Comparison of ENCODE assay signal across 22 mouse cellular contexts in genomic region chr3:152171236-152171635, GRCm38 (mm10). TPM values are rescaled to one million over a fixed set of nuclear protein-coding genes. Genes with fewer than 3 reads are reported as not detected.
DNase-seq lines count a peak whose midpoint lies in the region; ATAC-seq and TF ChIP-seq lines count a peak whose summit lies in the region.
"Had no signal": no experiment of that assay in that cellular context is flagged by ENCODE, and none has a peak within 500 bp of the region (broad histone marks: within the 10 kb centered on the region; RNA-seq: fewer than 3 reads in every experiment).

No protein-coding gene starts in this region.

- H3K36me3 ChIP-seq in heart, embryonic 11.5 days (ENCODE audit: control insufficient read depth, insufficient read depth, low read length) = no peaks in the 10 kb centered on the region
- H3K36me3 ChIP-seq in lung, postnatal 0 days (ENCODE audit: insufficient read depth, low read length) = no peaks in the 10 kb centered on the region
- no peaks in the 10 kb centered on the region for H3K36me3 ChIP-seq in small intestine, adult 2 months (ENCODE audit: control insufficient read depth, insufficient read depth, low read length)
- H3K36me3 ChIP-seq: embryonic facial prominence, embryonic 13.5 days; hindbrain, embryonic 15.5 days; limb, embryonic 13.5 days had no signal

- TF ChIP-seq POLR2A in embryonic fibroblast, embryonic 13.5 days (IDR thresholded peaks at IDR 0.05; ENCODE audit: low read depth, low read length) = no peak
- TF ChIP-seq POLR2A in small intestine, adult 2 months (IDR thresholded peaks at IDR 0.05; ENCODE audit: low read depth, low read length) = no peak

- no peak overlapping the region for H3K4me2 ChIP-seq in heart, embryonic 11.5 days
- no peak overlapping the region for H3K4me2 ChIP-seq in lung, postnatal 0 days (replicated peaks; ENCODE audit: low read depth, low read length)
- H3K4me2 ChIP-seq: embryonic facial prominence, embryonic 13.5 days; hindbrain, embryonic 15.5 days; limb, embryonic 13.5 days had no signal

- peak; percentile 68; the same call in 1 of the 2 replicates for TF ChIP-seq EP300 in lung, postnatal 0 days (IDR thresholded peaks at IDR 0.05)

- WGBS in heart, embryonic 11.5 days (ENCODE audit: insufficient replicate concordance) = 23% methylated on average over 2 of the region's 2 CpGs
- WGBS in lung, postnatal 0 days = 50% methylated on average over 2 of the region's 2 CpGs
- 45% methylated on average over 2 of the region's 2 CpGs for WGBS in small intestine, adult 2 months

- no peaks in the 10 kb centered on the region for H3K9me3 ChIP-seq in heart, embryonic 11.5 days (replicated peaks; ENCODE audit: control insufficient read depth, low read length)
- no peaks in the 10 kb centered on the region for H3K9me3 ChIP-seq in lung, postnatal 0 days (ENCODE audit: low read length)
- H3K9me3 ChIP-seq: embryonic facial prominence, embryonic 13.5 days; hindbrain, embryonic 15.5 days; limb, embryonic 13.5 days had no signal

- peak; percentile 58 for DNase-seq in heart, adult 11 months
- DNase-seq in lung, postnatal 0 days (ENCODE audit: low spot score) = peak; percentile 41
- no peak for DNase-seq in lung, postnatal 25 days (ENCODE audit: low spot score)
- no peak for DNase-seq in MN1 (ENCODE audit: low spot score)
- DNase-seq: adrenal gland, postnatal 14 days; cerebellum, postnatal 10 days; gastrocnemius, postnatal 25 days; heart, postnatal 14 days; kidney, adult 18-20 months; lung, adult 18-20 months; retina, postnatal 1 day; thymus, postnatal 36 days had no signal

- H3K4me3 ChIP-seq in heart, embryonic 11.5 days (ENCODE audit: low read depth, low read length) = no peak overlapping the region
- no peak overlapping the region for H3K4me3 ChIP-seq in lung, postnatal 0 days (ENCODE audit: low read depth, low read length)
- no peak overlapping the region for H3K4me3 ChIP-seq in embryonic fibroblast, embryonic 13.5 days (ENCODE audit: insufficient read depth, low read length)
- H3K4me3 ChIP-seq in small intestine, adult 2 months (ENCODE audit: low read depth, low read length) = no peak overlapping the region
- H3K4me3 ChIP-seq: embryonic facial prominence, embryonic 13.5 days; hindbrain, embryonic 15.5 days; limb, embryonic 13.5 days had no signal

- no peak overlapping the region for H3K9ac ChIP-seq in heart, embryonic 11.5 days (ENCODE audit: low read depth, low read length)
- H3K9ac ChIP-seq in lung, postnatal 0 days (replicated peaks; ENCODE audit: low read depth) = no peak overlapping the region
- H3K9ac ChIP-seq: embryonic facial prominence, embryonic 13.5 days; hindbrain, embryonic 15.5 days; limb, embryonic 13.5 days had no signal

- peaks cover 11% of the 10 kb centered on the region for H3K4me1 ChIP-seq in heart, embryonic 11.5 days (ENCODE audit: control insufficient read depth, insufficient read depth, low read length)
- H3K4me1 ChIP-seq in lung, postnatal 0 days (ENCODE audit: insufficient read depth, low read depth, low read length) = no peaks in the 10 kb centered on the region; the same call in 1 of the 2 replicates
- peaks cover 10% of the 10 kb centered on the region; the same call in 1 of the 2 replicates for H3K4me1 ChIP-seq in embryonic fibroblast, embryonic 13.5 days (ENCODE audit: control insufficient read depth, insufficient read depth, low read length)
- peaks cover 10% of the 10 kb centered on the region for H3K4me1 ChIP-seq in small intestine, adult 2 months (ENCODE audit: control insufficient read depth, insufficient read depth, insufficient read length, low read length)

- TF ChIP-seq CTCF in lung, postnatal 0 days (IDR thresholded peaks at IDR 0.05) = no peak
- TF ChIP-seq CTCF in embryonic fibroblast, embryonic 13.5 days (IDR thresholded peaks at IDR 0.05; ENCODE audit: borderline replicate concordance, insufficient read depth, low read length) = no peak
- TF ChIP-seq CTCF in small intestine, adult 2 months (IDR thresholded peaks at IDR 0.05; ENCODE audit: extremely low read depth, insufficient read length, insufficient replicate concordance, low read depth, low read length) = no peak

- H3K27ac ChIP-seq in heart, embryonic 11.5 days (ENCODE audit: low read depth, low read length) = no peak overlapping the region
- 0 out of 2 replicates have a peak overlapping the region, but pooled peaks have one; percentile 38 for H3K27ac ChIP-seq in lung, postnatal 0 days (ENCODE audit: low read length)
- H3K27ac ChIP-seq in embryonic fibroblast, embryonic 13.5 days (ENCODE audit: insufficient read depth, low read length) = peak overlapping the region; percentile 32; the same call in 1 of the 2 replicates
- H3K27ac ChIP-seq in small intestine, adult 2 months (ENCODE audit: insufficient read depth, low read depth, low read length) = peak overlapping the region; percentile 83
- H3K27ac ChIP-seq: embryonic facial prominence, embryonic 13.5 days; hindbrain, embryonic 15.5 days; limb, embryonic 13.5 days had no signal

- ATAC-seq in heart, embryonic 11.5 days (replicated peaks; ENCODE audit: insufficient number of reproducible peaks, low FRiP score, low TSS enrichment) = no peak
- ATAC-seq in lung, postnatal 0 days = 0 out of 2 replicates have a peak, but pooled peaks have one; percentile 8
- ATAC-seq in megakaryocyte progenitor cell, adult 5-6 weeks (replicated peaks; ENCODE audit: poor library complexity) = no peak
- ATAC-seq: forebrain, embryonic 16.5 days had no signal

- no peaks in the 10 kb centered on the region for H3K27me3 ChIP-seq in heart, embryonic 11.5 days (ENCODE audit: control insufficient read depth, insufficient read depth, low read length)
- H3K27me3 ChIP-seq in lung, postnatal 0 days (replicated peaks; ENCODE audit: insufficient read depth, low read length) = no peaks in the 10 kb centered on the region
- no peaks in the 10 kb centered on the region for H3K27me3 ChIP-seq in small intestine, adult 2 months (ENCODE audit: control insufficient read depth, insufficient read depth, low read length)
- H3K27me3 ChIP-seq: CH12.LX; hindbrain, embryonic 15.5 days had no signal

RNA-seq across cellular contexts. Expression of gene Gipc2, which starts 5.2 kb away (rescaled TPM):
- 3.8 and 4.4 TPM in 2 replicates for polyA plus RNA-seq in heart, embryonic 11.5 days (2014; fragmentation: Nextera tagmentation; extraction: Ambion mirVana)
- 86.3 and 107 TPM in 2 replicates for polyA plus RNA-seq in lung, postnatal 0 days (2015; fragmentation: Nextera tagmentation; extraction: Ambion mirVana)
- polyA plus RNA-seq in embryonic fibroblast, embryonic 13.5 days (2011; ENCODE audit: insufficient read length, low read depth, missing spikeins) = 1.9 and 3.9 TPM in 2 replicates
- 52.0 and 121 TPM in 2 replicates for polyA plus RNA-seq in small intestine, adult 2 months (2012; rRNA removed)
- 0.22 TPM in 1 of 2 replicates, not detected in the other for total RNA-seq in megakaryocyte progenitor cell, adult 5-6 weeks (2015)
- not detected in 2 replicates for total RNA-seq in megakaryocyte progenitor cell, adult 5-6 weeks (2017)
- total RNA-seq: megakaryocyte-erythroid progenitor cell, adult 5-6 weeks had no signal

RNA-seq across cellular contexts. Expression of gene Dnajb4, which starts 38.9 kb away (rescaled TPM):
- polyA plus RNA-seq in heart, embryonic 11.5 days (2014; fragmentation: Nextera tagmentation; extraction: Ambion mirVana) = 46.2 and 49.0 TPM in 2 replicates
- 54.0 and 58.7 TPM in 2 replicates for polyA plus RNA-seq in lung, postnatal 0 days (2015; fragmentation: Nextera tagmentation; extraction: Ambion mirVana)
- 94.2 and 127 TPM in 2 replicates for polyA plus RNA-seq in embryonic fibroblast, embryonic 13.5 days (2011; ENCODE audit: insufficient read length, low read depth, missing spikeins)
- 0.48 and 1.4 TPM in 2 replicates for polyA plus RNA-seq in small intestine, adult 2 months (2012; rRNA removed)
- total RNA-seq in megakaryocyte progenitor cell, adult 5-6 weeks (2015) = 37.8 and 37.9 TPM in 2 replicates
- 39.3 and 43.5 TPM in 2 replicates for total RNA-seq in megakaryocyte progenitor cell, adult 5-6 weeks (2017)

RNA-seq across cellular contexts. Expression of gene Fubp1, which starts 39.0 kb away (rescaled TPM):
- 158 TPM in 2 replicates for polyA plus RNA-seq in heart, embryonic 11.5 days (2014; fragmentation: Nextera tagmentation; extraction: Ambion mirVana)
- 74.9 and 95.5 TPM in 2 replicates for polyA plus RNA-seq in lung, postnatal 0 days (2015; fragmentation: Nextera tagmentation; extraction: Ambion mirVana)
- 138 and 142 TPM in 2 replicates for polyA plus RNA-seq in embryonic fibroblast, embryonic 13.5 days (2011; ENCODE audit: insufficient read length, low read depth, missing spikeins)
- polyA plus RNA-seq in small intestine, adult 2 months (2012; rRNA removed) = 9.3 and 18.4 TPM in 2 replicates
- total RNA-seq in megakaryocyte progenitor cell, adult 5-6 weeks (2015) = 149 and 188 TPM in 2 replicates
- total RNA-seq in megakaryocyte progenitor cell, adult 5-6 weeks (2017) = 204 and 275 TPM in 2 replicates

Comparison
In these comparisons a context has a peak if more than half of its experiments do, and no peak if none do; other contexts are left out.
1. DNase-seq: peak in heart, adult 11 months (single experiment) and lung, postnatal 0 days (single experiment); none in lung, postnatal 25 days (single experiment) and MN1 (single experiment).
2. RNA of gene Dnajb4, which starts 38.9 kb away (polyA plus RNA-seq): 94.2 to 127 TPM in embryonic fibroblast, embryonic 13.5 days, 54.0 to 58.7 TPM in lung, postnatal 0 days and 46.2 to 49.0 TPM in heart, embryonic 11.5 days; 0.48 to 1.4 TPM in small intestine, adult 2 months; every median in the first group is over 10 times any median in the second.